Mouse (Mus musculus): ENCODE results near the gene Il6st.

DNA sequence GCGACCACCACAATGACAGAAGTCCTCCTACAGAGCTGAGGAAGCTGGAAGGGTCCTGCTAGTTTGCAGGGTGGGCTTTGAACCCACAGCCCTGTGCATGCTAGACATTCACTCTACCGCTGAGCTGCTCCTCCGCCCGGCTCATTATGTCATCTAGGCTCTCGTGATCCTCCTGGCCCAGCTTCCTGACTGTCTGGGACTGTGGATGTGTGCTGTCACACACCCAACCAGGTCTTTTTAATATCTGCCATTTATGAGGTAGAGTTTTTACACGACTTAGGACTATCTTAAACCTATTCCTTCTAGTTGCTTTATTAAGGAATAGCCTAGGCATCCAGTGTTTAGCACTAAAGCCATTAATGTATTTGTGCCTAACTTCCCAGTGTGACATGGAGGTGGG, 41.6 kb downstream of the Il6st start:
- no peak for TF ChIP-seq USF1 (IDR thresholded peaks at IDR 0.05; ENCODE audit: low read depth)
- TF ChIP-seq CTCF (IDR thresholded peaks at IDR 0.05; ENCODE audit: control insufficient read depth, insufficient read depth, insufficient read length), result no peak
- TF ChIP-seq MAX (IDR thresholded peaks at IDR 0.05), result no peak
